Mouse (Mus musculus) cerebellum, postnatal 36 days (tissue): ENCODE results near the gene Msrb3.

Experiments used
- DNase-seq, 2 experiments: peaks; one replicate each; pipeline ENCODE4 v3.0.0; 2021 to 2022; ENCODE audit warnings: mixed read lengths in 2 of 2

The Msrb3 gene

GRCm38 (mm10) chr10:120898785-120899762, at the start of gene Msrb3:
Msrb3 (minus strand) TSS chr10:120899101.
- peak; percentile 66 to 82 for DNase-seq

DNA sequence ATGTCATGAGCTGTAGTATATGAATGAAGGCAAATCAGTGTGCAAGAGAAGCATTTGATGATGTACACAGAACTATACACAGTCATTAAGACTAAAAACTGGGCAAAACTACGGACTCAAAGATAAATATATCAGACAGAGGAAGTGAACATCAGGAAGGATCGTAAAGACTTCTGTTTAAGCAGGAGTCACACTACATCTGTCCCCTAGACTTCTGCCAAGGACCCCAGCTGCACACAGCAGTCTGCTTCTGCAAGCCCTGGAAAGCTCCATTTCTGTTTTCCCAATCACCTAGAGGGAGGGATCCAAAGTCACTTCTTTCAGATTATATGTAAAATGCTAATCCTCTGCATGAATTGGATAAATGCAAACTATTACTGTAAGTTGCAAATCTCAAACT, 49.6 kb upstream of the Msrb3 start:
- DNase-seq = no peak

GRCm38 (mm10) chr10:120947842-120948241, 48.9 kb upstream of the Msrb3 start:
- DNase-seq = no peak

DNA sequence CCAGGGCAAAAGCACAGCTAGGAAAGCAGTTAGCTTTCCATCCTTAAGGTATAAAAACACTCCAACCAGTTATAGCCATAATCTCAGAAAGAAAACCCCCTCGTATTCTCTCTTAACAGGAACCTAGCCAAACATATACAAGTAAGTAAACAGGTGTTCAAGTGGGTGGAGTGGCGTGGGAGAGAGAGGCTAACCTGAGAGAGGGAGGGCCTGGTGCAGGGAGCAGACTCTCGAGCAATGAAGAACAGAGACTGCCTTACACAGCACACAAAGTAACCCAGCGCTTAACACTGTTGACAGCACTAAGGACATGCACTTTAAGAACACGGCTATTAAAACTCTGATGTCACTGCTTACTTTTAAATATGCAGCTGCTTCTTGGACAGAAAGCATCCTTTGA, 47.9 kb upstream of the Msrb3 start:
- DNase-seq = no peak

- no peak for DNase-seq
Observed at GRCm38 (mm10) chr10:120938904-120939208, 40.0 kb upstream of the Msrb3 start.

- DNase-seq = peak; percentile 55 to 66
Observed at GRCm38 (mm10) chr10:120938077-120938903, 39.4 kb upstream of the Msrb3 start.

DNA sequence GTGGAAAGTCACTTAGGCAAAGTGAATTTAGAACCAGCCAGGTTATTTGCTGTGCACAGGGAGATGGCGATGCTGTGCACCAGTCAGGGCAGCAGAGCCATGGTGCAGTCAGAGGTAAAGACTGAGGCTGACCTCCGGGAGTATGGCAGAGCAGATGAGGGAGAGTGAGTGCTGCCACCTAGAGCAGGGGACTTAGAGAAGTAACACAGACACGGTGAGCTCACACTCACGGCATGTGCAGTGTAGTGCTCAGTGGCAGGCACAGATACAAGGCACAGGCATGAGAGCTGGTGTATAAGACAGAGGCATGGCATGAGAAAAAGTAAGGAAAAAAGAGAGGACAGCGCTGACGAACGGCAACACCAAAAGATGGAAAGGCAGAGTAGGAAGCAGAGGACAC, 30.6 kb upstream of the Msrb3 start:
- DNase-seq = no peak

DNA sequence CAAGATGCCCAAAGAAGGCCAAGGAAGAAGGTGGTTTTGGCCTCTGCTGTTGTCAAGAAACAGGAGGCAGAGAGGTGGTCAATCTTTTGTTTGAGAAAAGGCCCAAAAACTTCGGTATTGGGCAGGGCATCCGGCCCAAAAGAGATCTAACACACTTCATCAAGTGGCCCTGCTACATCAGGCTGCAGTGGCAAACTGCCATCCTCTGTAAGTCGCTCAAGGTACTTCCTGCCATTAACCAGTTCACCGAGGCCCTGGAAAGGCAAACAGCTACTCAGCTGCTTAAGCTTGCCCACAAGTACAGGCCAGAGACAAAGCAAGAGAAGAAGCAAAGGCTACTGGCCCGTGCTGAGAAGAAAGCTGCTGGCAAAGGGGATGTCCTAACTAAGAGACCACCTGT, 29.3 kb upstream of the Msrb3 start:
- no peak for DNase-seq

GRCm38 (mm10) chr10:120926156-120926555, 27.3 kb upstream of the Msrb3 start:
- no peak for DNase-seq

DNA sequence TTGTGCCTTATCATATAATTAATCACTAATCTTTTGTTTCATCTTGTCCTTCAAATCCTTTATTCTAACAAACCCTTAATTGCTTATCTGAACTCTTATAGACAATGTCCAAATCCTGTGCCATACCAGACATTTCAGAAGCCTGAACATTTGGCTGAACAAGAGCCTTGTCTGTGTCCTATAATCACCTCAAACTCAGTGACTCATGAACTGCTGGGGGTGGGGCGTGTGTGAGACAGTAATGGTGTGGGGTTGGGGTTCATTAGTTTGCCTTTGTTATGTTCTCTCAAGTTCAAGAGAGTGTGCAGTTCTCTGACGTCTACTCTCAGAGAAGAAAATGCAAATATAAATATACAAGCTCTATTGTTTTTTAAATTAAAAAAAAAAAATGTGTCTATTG, 22.6 kb upstream of the Msrb3 start:
- DNase-seq = no peak

DNA sequence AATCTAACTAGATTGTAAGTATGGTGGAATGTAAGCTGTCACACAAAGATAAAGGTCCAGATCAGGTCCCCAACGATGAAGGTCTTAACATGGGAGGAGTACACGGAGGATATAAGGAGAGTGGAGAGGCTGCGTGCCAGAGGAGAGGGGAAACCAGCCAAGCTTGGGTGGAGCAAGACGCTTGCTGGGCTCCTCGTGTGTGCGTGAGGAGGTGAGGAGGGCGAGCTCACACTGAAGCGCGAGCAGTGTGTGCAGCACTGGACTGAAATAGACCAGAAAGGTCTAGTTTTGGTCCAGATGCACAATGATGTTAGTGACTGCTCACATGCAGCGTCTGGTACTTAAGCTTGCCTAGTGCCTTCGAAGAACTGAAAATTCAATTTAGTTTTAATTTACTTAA, 21.7 kb upstream of the Msrb3 start:
- no peak for DNase-seq

DNA sequence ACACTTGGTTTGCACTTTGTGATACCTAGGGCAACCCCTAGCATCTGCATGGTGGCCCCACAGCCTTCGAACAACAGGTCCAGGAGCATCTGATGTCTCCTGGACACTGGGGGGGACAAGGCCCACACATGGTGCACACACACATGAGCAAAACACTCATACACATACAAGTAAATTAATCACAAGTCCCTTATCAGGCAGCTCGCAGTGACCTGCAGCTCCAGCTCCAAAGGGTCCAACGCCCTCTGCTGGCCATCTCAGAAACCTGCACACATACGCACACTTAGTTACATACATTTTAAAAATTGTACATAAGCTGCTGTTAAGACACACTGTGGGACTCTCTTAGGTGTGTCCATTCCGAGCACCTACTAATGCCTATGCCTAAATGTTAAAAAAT, 17.3 kb upstream of the Msrb3 start:
- DNase-seq = no peak

DNA sequence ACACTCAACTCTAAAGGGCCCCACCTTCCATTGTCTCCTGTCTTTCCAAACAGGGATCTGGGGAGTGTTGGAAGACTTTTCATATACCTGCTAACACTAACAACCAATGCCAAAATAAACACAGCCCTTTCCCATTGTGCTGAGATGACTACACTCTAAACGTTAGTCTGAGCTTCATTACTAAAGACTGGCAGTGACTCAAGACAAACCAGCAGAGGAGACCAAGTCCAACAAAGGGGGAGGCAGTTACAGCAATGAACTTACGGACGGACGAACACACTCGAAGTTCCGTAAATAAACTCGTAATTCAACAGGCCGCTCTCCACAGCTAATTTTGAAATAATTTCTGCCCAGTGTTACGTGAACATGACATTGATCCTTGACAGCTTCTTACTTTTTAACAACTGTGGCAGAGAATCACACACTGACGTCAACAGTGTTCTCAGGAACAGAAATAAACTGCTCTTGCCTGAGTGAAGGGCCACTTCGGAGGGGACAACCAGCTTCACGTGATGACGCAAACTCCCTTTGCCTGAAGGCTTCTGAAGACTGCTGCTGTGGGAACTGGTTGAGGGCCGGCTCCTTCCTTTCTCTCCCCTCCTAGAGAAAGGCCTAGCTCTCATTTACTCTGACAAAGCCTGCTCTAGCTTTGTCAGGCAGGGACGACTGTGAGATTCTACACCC, 16.2 kb upstream of the Msrb3 start:
- no peak for DNase-seq

- DNase-seq = no peak
Observed at GRCm38 (mm10) chr10:120914286-120914685, 15.4 kb upstream of the Msrb3 start.

DNA sequence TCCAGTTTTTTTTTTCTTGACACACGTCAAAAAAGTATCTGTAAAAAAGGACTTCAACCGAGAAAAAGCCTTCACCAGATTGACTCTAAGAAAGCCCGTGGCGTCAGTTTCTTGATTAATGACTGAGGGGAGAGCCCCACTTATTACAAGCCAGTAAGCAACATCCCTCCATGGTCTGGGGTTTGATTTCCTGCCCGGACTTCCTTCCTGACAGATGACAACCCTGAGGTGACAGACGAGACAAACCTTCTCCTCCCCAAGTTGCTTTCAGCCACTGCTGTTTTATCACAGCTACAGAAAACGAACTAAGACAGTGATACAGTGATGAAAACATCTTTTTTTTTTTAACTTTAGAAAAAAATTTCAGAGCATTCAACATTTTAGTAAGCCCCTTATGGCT, 14.9 kb upstream of the Msrb3 start:
- no peak for DNase-seq

DNA sequence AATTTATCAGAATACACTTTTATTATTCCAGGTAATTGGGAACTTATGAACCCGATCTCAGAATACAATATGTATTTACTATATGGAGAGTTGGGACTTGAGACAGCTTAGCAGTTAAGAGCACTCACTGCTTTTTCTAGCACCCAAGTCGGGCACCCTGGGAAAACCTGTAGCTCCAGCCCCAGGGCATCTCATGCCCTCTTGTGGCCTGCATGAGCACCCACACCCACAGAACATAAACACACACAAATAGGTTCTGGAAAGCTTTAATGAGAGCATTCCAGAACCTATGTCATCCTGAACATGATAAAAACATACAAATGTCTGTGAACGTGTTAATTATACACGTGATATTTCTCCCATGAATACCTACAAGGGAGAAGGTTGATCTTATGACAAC, 13.1 kb upstream of the Msrb3 start:
- no peak for DNase-seq

- no peak for DNase-seq
Observed at GRCm38 (mm10) chr10:120908776-120909574, 10.1 kb upstream of the Msrb3 start.

DNA sequence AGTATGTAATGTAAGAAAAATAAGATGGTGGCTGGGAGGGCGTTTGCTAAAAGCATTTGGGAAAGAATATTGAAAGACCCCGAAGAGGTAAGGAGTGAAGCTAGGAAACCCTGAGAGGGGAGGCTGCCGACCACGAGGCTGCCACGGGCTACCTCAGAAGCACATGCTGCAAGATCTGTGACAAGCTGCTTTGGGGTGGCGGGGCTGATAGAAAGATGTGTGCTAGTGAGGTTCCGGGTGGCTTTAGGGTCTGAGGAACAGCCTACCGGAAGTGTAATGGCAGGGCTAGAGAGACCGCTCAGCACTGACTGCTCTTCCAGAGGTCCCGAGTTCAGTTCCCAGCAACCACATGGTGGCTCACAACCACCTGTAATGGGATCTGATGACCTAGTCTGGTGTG, 5.8 kb upstream of the Msrb3 start:
- no peak for DNase-seq

GRCm38 (mm10) chr10:120903843-120904468, 5.1 kb upstream of the Msrb3 start:
- DNase-seq = no peak

GRCm38 (mm10) chr10:120901746-120902145, 2.8 kb upstream of the Msrb3 start:
- DNase-seq = no peak

GRCm38 (mm10) chr10:120900096-120900495, 1.2 kb upstream of the Msrb3 start:
- no peak for DNase-seq

DNA sequence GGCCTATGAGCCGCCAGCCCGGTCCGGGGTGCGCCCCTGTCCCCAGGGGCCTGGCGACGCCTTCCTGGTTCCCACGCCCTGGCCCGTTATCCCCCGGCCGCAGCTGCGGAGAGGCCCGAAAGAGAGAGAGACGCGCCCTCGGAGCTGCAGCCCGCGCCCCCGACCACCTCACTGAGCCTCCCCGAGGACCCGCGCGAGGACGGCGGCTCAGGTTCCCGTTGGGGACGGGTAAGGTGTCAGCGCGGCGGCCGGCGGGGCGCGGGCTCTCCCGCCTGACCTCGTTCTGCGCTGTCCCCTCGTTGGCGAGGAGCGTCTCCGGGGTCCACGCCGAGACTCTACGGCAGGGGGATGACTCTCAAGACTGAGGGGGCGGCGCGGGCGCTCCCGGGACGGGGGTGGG, 544 bp downstream of the Msrb3 start:
- DNase-seq = no peak
